Mouse (Mus musculus) CH12.LX (cell line): ENCODE measurements around the gene AF366264. TPM values are rescaled to one million over a fixed set of nuclear protein-coding genes. Genes with fewer than 3 reads are reported as not detected.
"Not testable (repeated sequence)": the region's sequence is repeated elsewhere in the genome, so short reads cannot be mapped to it uniquely, and the experiment has no call there.

Experiments
- DNase-seq: peaks from one replicate; pipeline ENCODE4 v3.0.0-alpha.2; 2013; ENCODE audit errors: extremely low read depth
- H3K27ac ChIP-seq: 2 replicates; pipeline ENCODE4 v1.5.1; 2012; ENCODE audit warnings: low read depth, mild to moderate bottlenecking, control low read depth, moderate library complexity; ENCODE audit not compliant: insufficient read depth
- H3K27me3 ChIP-seq: replicated peaks from 2 replicates; pipeline ENCODE3; 2012; ENCODE audit warnings: inconsistent platforms
- H3K36me3 ChIP-seq, 2 experiments: replicated peaks in 1 of 2; 2 replicates each; pipeline versions ENCODE3 to v1.6.1; 2012; ENCODE audit warnings: inconsistent platforms in 1 of 2, low read length in 1 of 2, mild to moderate bottlenecking in 1 of 2, mixed read lengths in 1 of 2, moderate library complexity in 1 of 2; ENCODE audit not compliant: control insufficient read depth in 1 of 2, insufficient read depth in 1 of 2
- H3K4me1 ChIP-seq, 2 experiments: 2 replicates each; pipeline ENCODE4 v1.6.1; 2012; ENCODE audit warnings: inconsistent platforms in 1 of 2, moderate library complexity in 1 of 2; ENCODE audit not compliant: insufficient read depth in 2 of 2, control insufficient read depth in 1 of 2
- H3K4me2 ChIP-seq: 2 replicates; pipeline ENCODE4 v1.6.1; 2012; ENCODE audit warnings: low read depth, mild to moderate bottlenecking, control low read depth; ENCODE audit not compliant: poor library complexity, insufficient read depth, severe bottlenecking
- H3K4me3 ChIP-seq, 3 experiments: fragments of 150-350 bp in 1 of 3; sonication (generic) in 1 of 3; replicated peaks in 1 of 3; 2 replicates each; pipeline versions ENCODE3 to v1.5.1; 2011 to 2012; ENCODE audit warnings: low read depth in 2 of 3, low read length in 2 of 3, mild to moderate bottlenecking in 2 of 3, moderate library complexity in 2 of 3, control low read depth in 1 of 3, improper control_type of control experiment in 1 of 3, inconsistent platforms in 1 of 3, mixed read lengths in 1 of 3; ENCODE audit not compliant: poor library complexity in 1 of 3
- H3K79me2 ChIP-seq: replicated peaks from 2 replicates; pipeline ENCODE4 v1.6.1; 2012; ENCODE audit warnings: mild to moderate bottlenecking, moderate library complexity; ENCODE audit not compliant: control insufficient read depth, poor library complexity, insufficient read depth, severe bottlenecking; ENCODE audit errors: extremely low read depth
- H3K9ac ChIP-seq: 2 replicates; pipeline ENCODE4 v1.6.1; 2012; ENCODE audit warnings: low read depth, mild to moderate bottlenecking, control low read depth, moderate library complexity; ENCODE audit not compliant: insufficient read depth
- H3K9me3 ChIP-seq: replicated peaks from 2 replicates; pipeline ENCODE3; 2012; ENCODE audit warnings: low read length, inconsistent platforms, mixed read lengths
- BHLHE40 ChIP-seq: IDR thresholded peaks from 2 replicates; pipeline ENCODE4 v1.6.1; 2011; ENCODE audit warnings: mild to moderate bottlenecking, low read depth, low read length, improper control_type of control experiment
- CHD1 ChIP-seq: IDR thresholded peaks from 2 replicates; pipeline ENCODE4 v1.6.1; 2012; ENCODE audit warnings: low read depth, low read length, improper control_type of control experiment, inconsistent platforms
- CHD2 ChIP-seq: IDR thresholded peaks from 2 replicates; pipeline ENCODE4 v1.6.1; 2011; ENCODE audit warnings: low read length, improper control_type of control experiment
- ELF1 ChIP-seq: IDR thresholded peaks from 2 replicates; pipeline ENCODE4 v1.6.1; 2014; ENCODE audit warnings: low read depth, mild to moderate bottlenecking, inconsistent platforms, low read length, improper control_type of control experiment
- EP300 ChIP-seq: IDR thresholded peaks from 2 replicates; pipeline ENCODE4 v1.6.1; 2011; ENCODE audit warnings: low read length, improper control_type of control experiment
- HCFC1 ChIP-seq: IDR thresholded peaks from 2 replicates; pipeline ENCODE4 v1.6.1; 2012; ENCODE audit warnings: low read depth, mild to moderate bottlenecking, inconsistent platforms, low read length, improper control_type of control experiment
- IRF4 ChIP-seq: IDR thresholded peaks from 2 replicates; pipeline ENCODE4 v1.6.1; 2014; ENCODE audit warnings: low read depth, mild to moderate bottlenecking, inconsistent platforms, low read length, improper control_type of control experiment
- JUND ChIP-seq: conservative IDR thresholded peaks from 2 replicates; pipeline ENCODE4 v1.6.1; 2011; ENCODE audit warnings: low read depth, low read length, improper control_type of control experiment
- MAZ ChIP-seq: IDR thresholded peaks from 2 replicates; pipeline ENCODE4 v1.6.1; 2012; ENCODE audit warnings: low read depth, mild to moderate bottlenecking, inconsistent platforms, low read length, improper control_type of control experiment, moderate library complexity
- MEF2A ChIP-seq: IDR thresholded peaks from 2 replicates; pipeline ENCODE4 v1.6.1; 2014; ENCODE audit warnings: low read depth, mild to moderate bottlenecking, inconsistent platforms, low read length, improper control_type of control experiment, borderline replicate concordance
- NRF1 ChIP-seq: IDR thresholded peaks from 2 replicates; pipeline ENCODE4 v1.6.1; 2014; ENCODE audit warnings: low read depth, mild to moderate bottlenecking, inconsistent platforms, low read length, improper control_type of control experiment, moderate library complexity
- POLR2A ChIP-seq: IDR thresholded peaks from 2 replicates; pipeline ENCODE4 v1.6.1; 2011; ENCODE audit warnings: low read depth, mild to moderate bottlenecking, improper control_type of control experiment, low read length
- RAD21 ChIP-seq: IDR thresholded peaks from 2 replicates; pipeline ENCODE4 v1.6.1; 2011; ENCODE audit warnings: low read depth, mild to moderate bottlenecking, low read length, improper control_type of control experiment, moderate library complexity
- SIN3A ChIP-seq: IDR thresholded peaks from 2 replicates; pipeline ENCODE4 v1.6.1; 2012; ENCODE audit warnings: low read length, improper control_type of control experiment, inconsistent platforms
- TBP ChIP-seq: conservative IDR thresholded peaks from 2 replicates; pipeline ENCODE4 v1.6.1; 2011; ENCODE audit warnings: low read depth, low read length, improper control_type of control experiment
- TCF12 ChIP-seq: IDR thresholded peaks from 2 replicates; pipeline ENCODE4 v1.6.1; 2014; ENCODE audit warnings: low read depth, mild to moderate bottlenecking, inconsistent platforms, low read length, improper control_type of control experiment
- USF2 ChIP-seq: conservative IDR thresholded peaks from 2 replicates; pipeline ENCODE4 v1.6.1; 2011; ENCODE audit warnings: low read depth, low read length, improper control_type of control experiment
- ZKSCAN1 ChIP-seq: IDR thresholded peaks from 2 replicates; pipeline ENCODE4 v1.6.1; 2012; ENCODE audit warnings: low read depth, inconsistent platforms, low read length, improper control_type of control experiment, borderline replicate concordance
- ZMIZ1 ChIP-seq: IDR thresholded peaks from 2 replicates; pipeline ENCODE4 v1.6.1; 2012; ENCODE audit warnings: low read depth, mild to moderate bottlenecking, inconsistent platforms, low read length, improper control_type of control experiment
- dilution Hi-C: fragments of 300-500 bp; cut with MboI; formaldehyde crosslinking; loops from 2 replicates; pipeline ENCODE4 v1.14.3; 2020; ENCODE audit warnings: low sequenced_read_pairs; ENCODE audit not compliant: extremely low pct_unique_long_range_greater_than_20kb, extremely low pct_ligation_motif_present
- in situ Hi-C: fragments of 300-500 bp; cut with MboI; formaldehyde crosslinking; loops from 3 replicates; pipeline ENCODE4 v1.14.3; 2019; ENCODE audit warnings: low sequenced_read_pairs, low pct_ligation_motif_present, low pct_unique_long_range_greater_than_20kb, mixed read lengths
- polyA plus RNA-seq: library from polyadenylated mRNA; unstranded; fragments of >175 nt; gene quantifications from 2 replicates; pipeline ENCODE4 v1.2.1, GENCODE M21; 2012; ENCODE audit warnings: low read depth; ENCODE audit not compliant: insufficient read length
- total RNA-seq, 2 experiments: library from RNA; depleted of rRNA; stranded (reverse); fragments of 300-350 nt in 1 of 2; fragments of >200 nt in 1 of 2; gene quantifications; 2 replicates each; pipeline ENCODE4 v1.2.3; 2012 to 2014

AF366264 gene
- not detected in 2 replicates for total RNA-seq (2012; rRNA removed)
- total RNA-seq (2014; rRNA removed): not detected in 2 replicates
- polyA plus RNA-seq: not detected in 2 replicates

DNA sequence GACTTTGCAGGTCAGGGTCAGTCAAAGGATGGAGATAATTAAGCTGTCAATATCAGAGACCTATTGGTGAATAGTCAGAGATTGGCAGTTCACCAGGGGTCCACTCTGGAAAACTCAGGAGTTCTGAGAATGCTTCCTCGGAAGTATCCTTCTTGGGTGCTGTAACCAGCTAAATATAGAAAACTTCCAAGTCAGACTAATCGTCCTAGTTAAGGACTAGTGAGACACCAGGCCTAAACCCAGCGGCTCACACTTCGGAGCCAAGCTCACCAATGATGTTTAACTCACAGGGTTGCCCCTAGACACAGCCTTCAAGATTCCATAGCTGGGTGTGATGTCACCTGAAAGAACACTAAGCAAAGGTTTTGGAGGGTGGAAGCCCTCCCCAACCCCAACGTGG lies at the start of gene AF366264:
Gene AF366264 (minus strand): TSS at position 101 of the 400 bp plus-strand sequence.
- H3K79me2 ChIP-seq, H3K36me3 ChIP-seq, H3K9me3 ChIP-seq, H3K9ac ChIP-seq, H3K4me3 ChIP-seq, H3K27me3 ChIP-seq, DNase-seq, H3K4me2 ChIP-seq, H3K27ac ChIP-seq, dilution Hi-C loops, in situ Hi-C loops, H3K4me1 ChIP-seq: not testable (repeated sequence)

DNA sequence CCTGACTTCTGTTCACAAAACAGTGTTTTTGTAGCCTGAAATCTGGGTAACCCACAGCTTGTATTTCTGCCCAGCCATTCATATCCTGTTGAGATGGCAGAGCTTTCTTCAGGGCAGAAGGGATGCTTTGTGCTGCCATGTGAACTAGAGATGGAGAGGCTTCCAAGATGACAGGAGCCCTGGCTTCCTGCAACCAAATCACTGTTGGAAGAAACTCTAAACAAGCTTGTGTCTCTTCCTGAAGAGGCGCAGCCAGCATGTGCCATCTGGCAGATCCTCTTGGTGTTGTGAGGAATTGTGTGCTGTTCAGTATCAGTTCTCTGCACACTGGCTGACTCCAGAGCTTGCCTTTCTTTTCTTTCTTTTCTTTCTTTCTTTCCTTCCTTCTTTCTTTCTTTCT lies 5.1 kb upstream of the AF366264 start:
- H3K4me2 ChIP-seq, DNase-seq, dilution Hi-C loops, H3K27ac ChIP-seq, H3K9ac ChIP-seq, H3K9me3 ChIP-seq, H3K4me3 ChIP-seq, H3K27me3 ChIP-seq, H3K79me2 ChIP-seq, in situ Hi-C loops, H3K36me3 ChIP-seq, H3K4me1 ChIP-seq: not testable (repeated sequence)

DNA sequence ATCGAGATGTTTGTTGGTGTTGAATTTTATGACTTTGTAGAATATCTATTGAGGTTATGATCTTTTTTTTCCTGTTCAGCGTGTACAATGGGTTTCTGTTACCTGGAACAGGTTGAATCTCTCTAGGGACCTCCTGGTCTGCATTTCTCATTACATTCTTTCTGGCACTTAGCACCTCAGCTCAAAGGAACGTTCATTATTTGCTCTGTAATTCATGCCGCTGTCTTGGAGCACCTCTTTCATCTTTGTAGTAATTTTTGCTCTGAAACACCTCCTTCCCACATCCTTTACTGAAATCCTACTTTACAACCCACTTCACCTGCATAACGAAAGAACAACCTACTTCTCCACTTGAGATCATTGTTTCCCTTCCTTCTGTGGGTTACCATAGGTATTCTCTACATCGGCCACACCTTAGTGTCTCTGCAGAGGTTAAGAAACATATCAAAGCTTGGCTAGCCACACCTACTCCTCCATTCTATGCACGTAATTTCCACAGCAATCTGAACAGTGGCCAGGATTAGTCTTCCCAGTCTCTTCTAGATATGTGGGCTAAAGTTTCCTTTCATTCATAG lies 9.5 kb downstream of the AF366264 start:
- peaks cover 15% of the 10 kb centered on the region for H3K27me3 ChIP-seq
- dilution Hi-C loops (no loop called here), in situ Hi-C loops (no loop called here)
- H3K36me3 ChIP-seq: no peaks in the 10 kb centered on the region
- H3K9ac ChIP-seq: no peak overlapping the region
- H3K4me1 ChIP-seq: no peaks in the 10 kb centered on the region
- TF ChIP-seq CHD1 (no peak), TCF12 (no peak), POLR2A (no peak), JUND (no peak), MEF2A (no peak), BHLHE40 (no peak), TBP (no peak), ZMIZ1 (no peak), USF2 (no peak), CHD2 (no peak), RAD21 (no peak), ZKSCAN1 (no peak), ELF1 (no peak), EP300 (no peak), HCFC1 (no peak), IRF4 (no peak), SIN3A (no peak), MAZ (no peak), NRF1 (no peak)
- no peak overlapping the region for H3K4me3 ChIP-seq
- H3K4me2 ChIP-seq: no peak overlapping the region
- no peaks in the 10 kb centered on the region for H3K79me2 ChIP-seq
- no peak overlapping the region for H3K27ac ChIP-seq
- H3K9me3 ChIP-seq: no peaks in the 10 kb centered on the region
- no peak for DNase-seq
